Mouse (Mus musculus) limb, embryonic 14.5 days (tissue): Measurements from ENCODE around the gene Abcc4. TPM values are rescaled to one million over a fixed set of nuclear protein-coding genes. Genes with fewer than 3 reads are reported as not detected.

Experiments
- ATAC-seq: fragments of 200-750 bp; cut with Nextera tagmentation; 2 replicates; pipeline ENCODE4 v1.8.0; 2017; ENCODE audit warnings: low read depth, moderate number of reproducible peaks, moderate TSS enrichment; ENCODE audit not compliant: low FRiP score
- DNase-seq: peaks from one replicate; pipeline ENCODE4 v3.0.0-alpha.2; 2015; ENCODE audit warnings: low spot score
- H3K27ac ChIP-seq: fragments of 300-500 bp; sonication (generic); replicated peaks from 2 replicates; pipeline ENCODE4 v1.5.1; 2014; ENCODE audit warnings: low read depth, mild to moderate bottlenecking, low read length, moderate library complexity, mixed read lengths
- H3K27me3 ChIP-seq: fragments of 300-500 bp; sonication (generic); 2 replicates; pipeline ENCODE4 v1.6.1; 2014; ENCODE audit warnings: low read length, mixed read lengths; ENCODE audit not compliant: control insufficient read depth, insufficient read depth
- H3K36me3 ChIP-seq: fragments of 300-500 bp; sonication (generic); 2 replicates; pipeline ENCODE4 v1.6.1; 2014; ENCODE audit warnings: mild to moderate bottlenecking, low read length, moderate library complexity, mixed read lengths; ENCODE audit not compliant: control insufficient read depth, insufficient read depth
- H3K4me1 ChIP-seq: fragments of 300-500 bp; sonication (generic); 2 replicates; pipeline ENCODE4 v1.6.1; 2014; ENCODE audit warnings: antibody characterized with exemption, low read length, mixed read lengths; ENCODE audit not compliant: control insufficient read depth, insufficient read depth
- H3K4me2 ChIP-seq: fragments of 300-500 bp; sonication (generic); replicated peaks from 2 replicates; pipeline ENCODE4 v1.6.1; 2014; ENCODE audit warnings: low read depth, mild to moderate bottlenecking, low read length, moderate library complexity; ENCODE audit not compliant: severe bottlenecking
- H3K4me3 ChIP-seq: fragments of 300-500 bp; sonication (generic); replicated peaks from 2 replicates; pipeline ENCODE4 v1.5.1; 2014; ENCODE audit warnings: low read length
- H3K9ac ChIP-seq: fragments of 300-500 bp; sonication (generic); 2 replicates; pipeline ENCODE4 v1.6.1; 2014; ENCODE audit warnings: mild to moderate bottlenecking, low read depth, low read length, moderate library complexity; ENCODE audit not compliant: severe bottlenecking
- H3K9me3 ChIP-seq: fragments of 300-500 bp; sonication (generic); 2 replicates; pipeline ENCODE4 v1.6.1; 2016; ENCODE audit warnings: low read length; ENCODE audit not compliant: control insufficient read depth
- POLR2A ChIP-seq: fragments of 200-500 bp; IDR thresholded peaks from 2 replicates; pipeline ENCODE4 v1.8.0; 2012; ENCODE audit warnings: inconsistent platforms, mild to moderate bottlenecking, moderate library complexity, borderline replicate concordance; ENCODE audit not compliant: insufficient read depth, insufficient read length; ENCODE audit errors: extremely low read depth
- WGBS: fragments of 180-500 bp; shearing (Covaris S2); extraction: QIAGEN DNeasy Blood & Tissue Kit; methylation state at CpG from one replicate; pipeline ENCODE4 v1.1.7; 2014; 5-methylcytosine and 5-hydroxymethylcytosine counted together
- polyA plus RNA-seq, 2 experiments: library from polyadenylated mRNA; depleted of rRNA in 1 of 2; stranded (reverse) in 1 of 2; unstranded in 1 of 2; fragments of >200 nt; fragmentation: Nextera tagmentation in 1 of 2; extraction: Ambion mirVana in 1 of 2; gene quantifications; 2 replicates each; pipeline versions ENCODE4 v1.2.1 to v1.2.3; 2012 to 2014

Abcc4 gene
- polyA plus RNA-seq, 2 experiments: 1.3 to 2.1 TPM

DNA sequence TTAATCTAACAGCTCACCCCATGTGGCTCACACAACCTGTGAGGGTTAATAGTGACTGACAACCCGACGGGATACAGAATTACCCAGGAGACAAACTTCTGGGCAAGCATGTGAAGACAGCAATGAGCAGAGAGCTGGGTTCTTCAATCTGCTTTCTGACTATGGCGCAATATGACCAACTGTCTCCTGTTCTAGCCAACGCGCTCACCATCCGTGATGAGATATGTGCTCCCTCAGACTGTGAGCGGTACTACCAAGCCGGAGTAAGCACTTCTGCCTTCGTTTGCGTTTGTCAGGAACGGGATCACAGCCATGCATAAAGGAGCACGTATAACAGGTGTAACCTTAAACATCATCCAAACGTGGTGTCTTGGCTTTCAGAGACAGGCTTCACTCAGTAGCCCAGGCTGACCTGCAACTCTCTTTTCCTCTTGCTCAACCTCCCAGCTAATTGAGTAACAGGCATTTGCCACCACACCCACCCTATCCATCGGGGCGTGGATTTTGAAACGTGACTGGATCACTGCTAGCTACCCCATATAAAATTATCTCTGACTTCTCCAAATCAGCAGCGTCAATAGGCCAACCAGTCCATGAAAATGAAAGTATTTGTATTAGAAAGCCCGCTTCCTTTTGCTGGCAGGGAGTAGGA is 43.3 kb downstream of the Abcc4 start:
- Histone ChIP-seq H3K4me1 (no peaks in the 10 kb centered on the region), H3K27me3 (no peaks in the 10 kb centered on the region), H3K9me3 (no peaks in the 10 kb centered on the region), H3K4me3 (no peak overlapping the region), H3K36me3 (no peaks in the 10 kb centered on the region), H3K27ac (no peak overlapping the region), H3K4me2 (no peak overlapping the region), H3K9ac (no peak overlapping the region)
- DNase-seq (no peak), ATAC-seq (no peak)
- 79% methylated on average over 18 of the region's 18 CpGs for WGBS
- no peak for TF ChIP-seq POLR2A

DNA sequence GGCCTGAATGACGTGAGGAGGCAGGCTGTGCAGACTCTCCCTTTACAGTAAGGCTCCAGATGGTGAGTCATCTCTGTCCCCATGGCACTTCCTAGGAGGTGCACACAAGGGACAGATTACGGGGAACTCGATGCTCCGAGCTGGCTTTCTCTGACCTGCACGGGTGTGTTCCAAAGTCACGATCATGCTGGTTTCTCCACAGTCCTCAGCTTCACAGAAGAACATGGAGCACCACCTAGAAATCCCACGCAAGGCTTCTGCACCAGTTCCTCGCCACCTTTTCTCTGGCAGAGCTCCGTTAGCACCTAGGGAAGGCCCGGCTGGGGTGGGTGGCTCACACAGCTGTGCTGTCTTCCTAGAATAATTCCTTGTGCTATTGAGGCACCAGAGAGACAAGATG is 43.9 kb downstream of the Abcc4 start:
- Histone ChIP-seq H3K9me3 (no peaks in the 10 kb centered on the region), H3K36me3 (no peaks in the 10 kb centered on the region)
- ATAC-seq: no peak

DNA sequence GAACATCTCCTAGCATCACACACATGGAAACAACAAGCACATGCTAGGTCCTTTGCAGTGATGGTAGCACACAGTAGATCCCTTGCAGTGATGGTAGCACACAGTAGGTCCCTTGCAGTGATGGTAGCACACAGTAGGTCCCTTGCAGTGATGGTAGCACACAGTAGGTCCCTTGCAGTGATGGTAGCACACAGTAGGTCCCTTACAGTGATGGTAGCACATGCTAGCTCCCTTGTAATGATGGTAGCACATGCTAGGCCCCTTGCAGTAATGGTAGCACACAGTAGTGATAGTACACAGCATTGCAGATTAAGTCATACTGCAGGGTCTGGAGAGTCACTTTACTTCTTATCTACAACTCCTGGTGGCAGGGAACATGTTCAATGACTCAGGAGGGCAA is 46.8 kb downstream of the Abcc4 start:
- DNase-seq: no peak
- no peaks in the 10 kb centered on the region for H3K36me3 ChIP-seq
- H3K9ac ChIP-seq: no peak overlapping the region
- H3K27me3 ChIP-seq: no peaks in the 10 kb centered on the region
- no peak overlapping the region for H3K4me3 ChIP-seq
- H3K9me3 ChIP-seq: no peaks in the 10 kb centered on the region
- H3K4me1 ChIP-seq: no peaks in the 10 kb centered on the region
- ATAC-seq: no peak
- H3K27ac ChIP-seq: no peak overlapping the region
- no peak for TF ChIP-seq POLR2A
- no peak overlapping the region for H3K4me2 ChIP-seq

More for the DNA sequence above, 43.9 kb downstream of the Abcc4 start:
- WGBS: 67% methylated on average over 10 of the region's 10 CpGs
- H3K27ac ChIP-seq: no peak overlapping the region
- no peak overlapping the region for H3K4me3 ChIP-seq
- H3K27me3 ChIP-seq: no peaks in the 10 kb centered on the region
- DNase-seq: no peak
- no peak overlapping the region for H3K4me2 ChIP-seq
- no peaks in the 10 kb centered on the region for H3K4me1 ChIP-seq
- no peak overlapping the region for H3K9ac ChIP-seq
- TF ChIP-seq POLR2A: no peak

DNA sequence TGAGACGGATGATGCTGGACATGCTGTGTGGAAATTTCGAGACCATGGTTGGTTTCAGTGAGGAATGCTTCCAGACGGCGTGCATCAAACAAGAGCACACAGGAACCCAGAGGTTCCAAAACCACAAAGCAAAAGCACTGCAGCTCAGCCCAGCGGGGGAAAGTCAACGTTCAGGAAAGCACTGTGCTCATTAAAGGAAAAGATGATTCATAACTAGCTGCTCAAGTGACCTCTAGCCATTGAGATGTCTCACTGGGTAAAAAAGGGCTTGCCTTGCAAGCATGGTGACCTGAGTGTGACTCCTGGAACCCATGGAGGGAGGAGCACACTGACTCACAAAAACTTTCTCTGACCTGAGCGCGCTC is 47.7 kb downstream of the Abcc4 start:
- WGBS: 82% methylated on average over 8 of the region's 8 CpGs
- no peak for TF ChIP-seq POLR2A
- no peaks in the 10 kb centered on the region for H3K36me3 ChIP-seq
- H3K27ac ChIP-seq: no peak overlapping the region
- no peak overlapping the region for H3K4me2 ChIP-seq
- no peaks in the 10 kb centered on the region for H3K4me1 ChIP-seq
- no peak overlapping the region for H3K4me3 ChIP-seq
- H3K9ac ChIP-seq: no peak overlapping the region
- DNase-seq (no peak), ATAC-seq (no peak)
- no peaks in the 10 kb centered on the region for H3K9me3 ChIP-seq
- no peaks in the 10 kb centered on the region for H3K27me3 ChIP-seq

DNA sequence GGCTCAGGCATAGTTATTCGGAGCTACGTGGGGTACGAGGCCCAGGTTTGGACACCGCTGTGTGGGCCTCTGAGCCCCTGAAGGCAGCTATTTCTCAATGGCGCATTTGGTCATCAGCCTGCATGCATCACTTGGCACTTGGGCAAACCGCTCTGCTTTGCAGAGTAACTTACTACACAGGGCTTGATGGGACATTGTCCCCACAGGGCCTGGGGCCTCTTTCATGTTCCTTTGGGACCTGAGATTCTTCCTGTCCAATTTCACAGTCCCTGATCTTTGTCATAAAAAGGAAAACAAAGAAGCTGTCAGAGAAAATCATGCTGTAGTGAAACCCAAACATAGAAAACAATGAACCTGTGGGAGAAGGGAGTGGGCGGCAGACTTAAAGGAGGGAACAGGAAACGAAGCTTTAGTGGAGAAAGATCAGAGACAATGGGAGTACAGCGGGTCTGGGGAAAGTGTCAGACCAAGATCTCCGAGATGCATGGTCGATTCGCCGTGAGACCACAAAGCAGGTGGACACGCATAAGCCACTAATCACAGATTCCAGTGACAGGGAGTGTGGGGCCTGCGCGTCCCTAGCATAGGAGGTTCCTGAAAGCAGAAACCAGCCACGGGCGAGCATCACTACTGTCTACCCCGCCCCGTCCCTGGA is 48.2 kb downstream of the Abcc4 start:
- H3K4me2 ChIP-seq: no peak overlapping the region
- no peak for ATAC-seq

More for the DNA sequence above, 48.2 kb downstream of the Abcc4 start:
- Histone ChIP-seq H3K27ac (no peak overlapping the region), H3K27me3 (no peaks in the 10 kb centered on the region), H3K36me3 (no peaks in the 10 kb centered on the region), H3K4me3 (no peak overlapping the region), H3K9ac (no peak overlapping the region), H3K4me1 (no peaks in the 10 kb centered on the region), H3K9me3 (no peaks in the 10 kb centered on the region)
- WGBS: 85% methylated on average over 20 of the region's 20 CpGs
- DNase-seq: no peak
- TF ChIP-seq POLR2A: no peak
